Mouse (Mus musculus) neural tube, embryonic 10.5 days (tissue): ENCODE measurements around the gene Cdc42bpg.

ENCODE experiments used
- DNase-seq: peaks from one replicate; pipeline ENCODE4 v3.0.0-alpha.2; 2017; ENCODE audit warnings: low spot score; ENCODE audit errors: extremely low spot score

Cdc42bpg gene

GRCm38 (mm10) chr19:6347615-6348014 lies 41.4 kb downstream of the Cdc42bpg start:
- DNase-seq: no peak

GRCm38 (mm10) chr19:6348717-6349116 lies 42.5 kb downstream of the Cdc42bpg start:
- no peak for DNase-seq

DNA sequence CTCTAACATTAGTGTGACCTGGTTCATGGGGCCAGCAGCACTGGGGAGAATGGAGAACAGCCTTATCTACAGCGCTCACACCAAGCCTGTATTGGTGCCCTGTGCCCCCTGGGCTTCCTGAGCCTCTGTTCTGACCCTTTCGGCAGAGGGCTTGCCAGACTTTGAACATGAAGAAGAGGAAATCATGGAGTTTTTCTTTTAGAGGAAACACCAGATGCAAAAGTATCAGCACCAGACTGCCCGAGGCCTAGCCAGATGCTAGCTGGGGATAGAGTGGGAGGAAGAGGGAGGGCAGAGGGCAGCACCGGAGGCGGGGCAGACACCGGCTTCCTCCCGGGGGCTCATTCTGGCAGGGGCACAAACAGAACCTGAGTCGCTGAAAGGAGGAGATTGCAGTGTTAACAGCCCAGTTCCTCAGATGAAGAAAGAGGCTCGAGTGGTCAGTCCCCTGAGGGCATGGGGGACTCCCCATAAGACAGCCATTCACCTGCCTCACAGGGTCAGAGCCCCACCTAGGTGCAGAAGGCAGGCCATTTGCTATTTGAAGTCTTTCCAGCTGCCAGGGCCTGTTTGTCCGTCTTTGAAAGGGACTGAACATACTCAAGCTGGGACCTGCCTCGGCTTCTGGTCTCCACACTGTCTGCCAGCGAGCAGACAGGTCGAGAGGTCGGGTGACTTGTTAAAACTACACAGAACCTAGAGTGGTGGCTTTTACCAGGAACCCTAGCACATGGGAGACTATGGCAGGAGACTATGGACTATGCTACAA lies 43.1 kb downstream of the Cdc42bpg start:
- DNase-seq: no peak

GRCm38 (mm10) chr19:6351431-6352106 lies 45.3 kb downstream of the Cdc42bpg start:
- DNase-seq: no peak

GRCm38 (mm10) chr19:6352107-6352505 lies 45.9 kb downstream of the Cdc42bpg start:
- no peak for DNase-seq

DNA sequence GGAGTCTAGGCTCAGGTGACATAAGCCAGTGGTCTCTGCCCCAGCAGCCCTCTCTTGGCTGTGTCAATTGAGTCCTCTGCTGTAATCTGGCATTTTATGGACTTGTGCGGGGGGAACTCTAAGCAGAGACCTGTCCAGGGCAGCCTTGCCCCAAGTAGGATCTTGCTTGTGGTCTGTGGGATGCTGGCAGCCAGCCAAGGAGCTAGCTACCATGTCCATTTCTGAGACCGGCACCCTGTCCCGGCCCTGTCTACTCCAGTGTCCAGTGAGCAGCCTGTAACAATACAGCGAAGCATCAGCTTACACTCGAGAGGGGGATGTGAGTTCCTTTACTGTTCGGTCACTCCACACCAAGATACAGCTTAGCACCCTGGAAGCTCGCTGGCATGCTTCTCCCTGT lies 47.8 kb downstream of the Cdc42bpg start:
- no peak for DNase-seq

DNA sequence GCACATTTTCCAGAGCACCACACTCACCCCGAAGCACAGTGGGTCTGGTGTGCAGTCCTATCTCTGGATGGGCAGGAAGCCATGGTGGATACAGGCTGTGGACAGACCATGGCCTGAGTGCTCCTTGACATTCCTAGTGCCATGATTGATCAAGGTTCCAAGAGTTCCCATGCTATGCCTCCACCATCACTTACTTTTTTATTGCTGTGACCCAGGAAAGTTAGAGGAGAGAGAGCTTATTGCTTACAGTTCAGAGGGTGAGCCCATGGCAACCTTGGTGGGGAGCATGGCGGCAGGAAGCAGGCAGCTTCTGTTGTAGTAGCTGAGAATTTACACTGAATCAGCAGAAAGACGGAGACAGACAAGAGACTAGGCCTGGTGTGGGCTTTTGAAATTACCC lies 55.0 kb downstream of the Cdc42bpg start:
- DNase-seq: no peak

DNA sequence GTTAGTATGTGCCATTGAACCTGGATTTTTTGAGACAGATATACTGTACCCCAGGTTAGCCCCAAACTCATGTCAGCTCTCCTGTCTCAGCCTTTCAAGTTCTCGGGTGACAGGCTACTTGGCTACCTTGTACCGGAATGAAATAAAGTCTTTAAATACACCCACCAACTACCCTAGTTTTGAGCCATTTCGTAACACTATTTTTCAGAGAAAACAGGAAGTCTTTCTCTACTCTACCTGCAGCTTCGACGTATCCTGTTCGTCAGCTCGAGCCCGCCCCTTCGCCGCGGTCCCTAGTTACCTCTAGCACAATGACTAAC lies 56.8 kb downstream of the Cdc42bpg start:
- no peak for DNase-seq

- DNase-seq: peak; percentile 99
Observed at GRCm38 (mm10) chr19:6363411-6364240, 57.4 kb downstream of the Cdc42bpg start, which contains the start of gene Sf1. Gene Sf1 (plus strand): TSS chr19:6363690.

DNA sequence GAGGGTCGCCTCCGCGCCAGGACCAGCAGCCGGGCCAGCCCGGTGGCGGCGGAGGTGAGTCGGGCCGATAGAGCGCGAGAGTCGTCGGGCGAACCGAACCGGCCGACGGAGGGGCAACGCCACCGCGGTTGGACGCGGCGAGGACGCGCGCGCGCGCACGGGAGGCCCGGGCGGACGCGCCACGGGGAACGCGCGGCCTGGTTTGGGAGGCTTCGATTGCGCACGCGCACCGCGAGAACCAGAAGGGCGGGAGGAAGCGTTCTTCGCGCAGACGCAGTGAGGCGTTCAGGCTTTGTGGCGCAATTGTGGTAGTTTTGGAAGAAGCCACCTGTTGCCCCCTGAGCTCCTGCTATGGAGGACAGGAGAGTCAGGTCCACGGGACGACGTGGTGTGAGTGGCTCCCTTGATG lies 58.1 kb downstream of the Cdc42bpg start:
- DNase-seq: peak; percentile 88

- no peak for DNase-seq
Observed at GRCm38 (mm10) chr19:6364842-6365241, 58.6 kb downstream of the Cdc42bpg start.

DNA sequence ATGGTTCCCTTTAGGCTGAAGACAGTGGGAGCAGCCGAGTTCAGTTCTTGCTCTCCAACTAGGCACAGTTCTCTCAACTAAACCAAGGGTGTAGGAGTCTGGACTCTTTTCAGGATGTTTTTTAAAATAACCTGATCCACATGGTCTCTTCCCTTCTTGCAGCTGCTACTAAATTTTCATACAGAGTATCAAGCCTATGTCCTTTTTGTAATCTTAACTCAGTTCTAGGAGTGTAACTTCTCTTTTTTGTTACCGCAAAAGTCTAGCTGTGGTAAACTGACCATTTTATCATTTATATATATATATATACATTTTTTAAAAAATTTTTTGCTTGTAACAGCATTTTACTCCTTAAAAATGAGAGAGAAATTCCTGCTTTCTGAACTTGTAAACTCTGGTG lies 63.9 kb downstream of the Cdc42bpg start:
- no peak for DNase-seq

- DNase-seq: no peak
Observed at GRCm38 (mm10) chr19:6372433-6372832, 66.2 kb downstream of the Cdc42bpg start.

- peak; percentile 75 for DNase-seq
Observed at GRCm38 (mm10) chr19:6373539-6374400, 67.5 kb downstream of the Cdc42bpg start.

GRCm38 (mm10) chr19:6374571-6374970 lies 68.3 kb downstream of the Cdc42bpg start:
- no peak for DNase-seq
